Mouse (Mus musculus) spleen, adult 12 weeks (tissue): ENCODE results near the gene Ppp4r1.

Experiments
- DNase-seq: peaks from one replicate; pipeline ENCODE4 v3.0.0; 2022; ENCODE audit warnings: low spot score

Gene Ppp4r1

GRCm38 (mm10) chr17:65805966-65806365 lies 23.6 kb downstream of the Ppp4r1 start:
- no peak for DNase-seq

GRCm38 (mm10) chr17:65806416-65806815 lies 24.0 kb downstream of the Ppp4r1 start:
- DNase-seq, result no peak

- no peak for DNase-seq
Measured at GRCm38 (mm10) chr17:65811032-65811431, 28.7 kb downstream of the Ppp4r1 start.

- DNase-seq, result no peak
Measured at GRCm38 (mm10) chr17:65813763-65814162, 31.4 kb downstream of the Ppp4r1 start.

GRCm38 (mm10) chr17:65820197-65820596 lies 37.8 kb downstream of the Ppp4r1 start:
- no peak for DNase-seq

- no peak for DNase-seq
Measured at GRCm38 (mm10) chr17:65822423-65822822, 40.0 kb downstream of the Ppp4r1 start.

GRCm38 (mm10) chr17:65824246-65824645 lies 41.9 kb downstream of the Ppp4r1 start:
- DNase-seq, result no peak

GRCm38 (mm10) chr17:65826257-65826656 lies 43.9 kb downstream of the Ppp4r1 start:
- no peak for DNase-seq

- DNase-seq, result no peak
Measured at GRCm38 (mm10) chr17:65827119-65827840, 44.9 kb downstream of the Ppp4r1 start.

GRCm38 (mm10) chr17:65827904-65828303 lies 45.5 kb downstream of the Ppp4r1 start:
- DNase-seq, result no peak

- DNase-seq, result no peak
Measured at GRCm38 (mm10) chr17:65828951-65829350, 46.6 kb downstream of the Ppp4r1 start.

- no peak for DNase-seq
Measured at GRCm38 (mm10) chr17:65830216-65830863, 48.0 kb downstream of the Ppp4r1 start.

- no peak for DNase-seq
Measured at GRCm38 (mm10) chr17:65833891-65834290, 51.5 kb downstream of the Ppp4r1 start.

- no peak for DNase-seq
Measured at GRCm38 (mm10) chr17:65836746-65837145, 54.4 kb downstream of the Ppp4r1 start.

GRCm38 (mm10) chr17:65839541-65840256 lies 57.3 kb downstream of the Ppp4r1 start:
- no peak for DNase-seq

GRCm38 (mm10) chr17:65842669-65843381 lies 60.5 kb downstream of the Ppp4r1 start:
- DNase-seq, result no peak

- DNase-seq, result no peak
Measured at GRCm38 (mm10) chr17:65845423-65845822, 63.0 kb downstream of the Ppp4r1 start.

GRCm38 (mm10) chr17:65847694-65848449 lies 65.5 kb downstream of the Ppp4r1 start:
- no peak for DNase-seq

GRCm38 (mm10) chr17:65850487-65850886 lies 68.1 kb downstream of the Ppp4r1 start:
- no peak for DNase-seq

- no peak for DNase-seq
Measured at GRCm38 (mm10) chr17:65851749-65852148, 69.4 kb downstream of the Ppp4r1 start.

GRCm38 (mm10) chr17:65853326-65853725 lies 71.0 kb downstream of the Ppp4r1 start:
- DNase-seq, result no peak

GRCm38 (mm10) chr17:65854006-65854405 lies 71.6 kb downstream of the Ppp4r1 start:
- DNase-seq, result no peak
